Mouse (Mus musculus) gastrocnemius, adult 18-20 months (tissue): ENCODE measurements around the gene Cntnap4. TPM values are rescaled to one million over a fixed set of nuclear protein-coding genes. Genes with fewer than 3 reads are reported as not detected.

Experiments
- DNase-seq: peaks from one replicate; pipeline ENCODE4 v3.0.0; 2021; ENCODE audit warnings: low spot score
- long read RNA-seq, 2 experiments: library from polyadenylated mRNA; stranded (forward); transcript quantifications; one replicate each; pipeline ENCODE4 v2.0.0; 2021
- total RNA-seq, 2 experiments: library from RNA; stranded (reverse); gene quantifications; 2 replicates each; pipeline ENCODE4 v1.2.3; 2021

Gene Cntnap4
- total RNA-seq: under 1 TPM in 1 of 2 experiments, not detected in 1; 0.05 TPM
- long read RNA-seq, experiment 1: 0 reads
- long read RNA-seq, experiment 2: 0 reads

- DNase-seq: no peak
Observed at GRCm38 (mm10) chr8:112569471-112570141, at the start of gene Cntnap4. Cntnap4 (plus strand) TSS chr8:112570043.

- DNase-seq: no peak
Observed at GRCm38 (mm10) chr8:112557376-112557775, 12.5 kb upstream of the Cntnap4 start.

- DNase-seq: no peak
Observed at GRCm38 (mm10) chr8:112570541-112570940, 698 bp downstream of the Cntnap4 start.

- no peak for DNase-seq
Observed at GRCm38 (mm10) chr8:112571337-112571904, 1.6 kb downstream of the Cntnap4 start.

- no peak for DNase-seq
Observed at GRCm38 (mm10) chr8:112581473-112581872, 11.6 kb downstream of the Cntnap4 start.

- no peak for DNase-seq
Observed at GRCm38 (mm10) chr8:112583440-112583839, 13.6 kb downstream of the Cntnap4 start.

- no peak for DNase-seq
Observed at GRCm38 (mm10) chr8:112588357-112589051, 18.7 kb downstream of the Cntnap4 start.

- DNase-seq: no peak
Observed at GRCm38 (mm10) chr8:112589052-112589389, 19.2 kb downstream of the Cntnap4 start.

- DNase-seq: no peak
Observed at GRCm38 (mm10) chr8:112596023-112596776, 26.4 kb downstream of the Cntnap4 start.

GRCm38 (mm10) chr8:112599975-112600374 is 30.1 kb downstream of the Cntnap4 start:
- DNase-seq: no peak

- DNase-seq: no peak
Observed at GRCm38 (mm10) chr8:112601150-112601549, 31.3 kb downstream of the Cntnap4 start.

GRCm38 (mm10) chr8:112610121-112610520 is 40.3 kb downstream of the Cntnap4 start:
- DNase-seq: no peak

GRCm38 (mm10) chr8:112628791-112629190 is 58.9 kb downstream of the Cntnap4 start:
- DNase-seq: no peak

- no peak for DNase-seq
Observed at GRCm38 (mm10) chr8:112652657-112653056, 82.8 kb downstream of the Cntnap4 start.

GRCm38 (mm10) chr8:112653276-112653675 is 83.4 kb downstream of the Cntnap4 start:
- DNase-seq: no peak

- DNase-seq: no peak
Observed at GRCm38 (mm10) chr8:112653994-112654393, 84.2 kb downstream of the Cntnap4 start.

- DNase-seq: no peak
Observed at GRCm38 (mm10) chr8:112664067-112664466, 94.2 kb downstream of the Cntnap4 start.

- no peak for DNase-seq
Observed at GRCm38 (mm10) chr8:112674671-112675070, 104.8 kb downstream of the Cntnap4 start.

GRCm38 (mm10) chr8:112681757-112682156 is 111.9 kb downstream of the Cntnap4 start:
- DNase-seq: no peak

GRCm38 (mm10) chr8:112695708-112696107 is 125.9 kb downstream of the Cntnap4 start:
- DNase-seq: no peak

GRCm38 (mm10) chr8:112698141-112698540 is 128.3 kb downstream of the Cntnap4 start:
- DNase-seq: no peak

GRCm38 (mm10) chr8:112716982-112717381 is 147.1 kb downstream of the Cntnap4 start:
- DNase-seq: no peak
